Mouse (Mus musculus) heart, embryonic 14.5 days (tissue): Measurements from ENCODE around the gene Il6ra. TPM values are rescaled to one million over a fixed set of nuclear protein-coding genes. Genes with fewer than 3 reads are reported as not detected.
"Not testable (repeated sequence)": the region's sequence is repeated elsewhere in the genome, so short reads cannot be mapped to it uniquely, and the experiment has no call there.

Experiments
- ATAC-seq: fragments of 200-750 bp; cut with Nextera tagmentation; 2 replicates; pipeline ENCODE4 v1.8.0; 2017; ENCODE audit warnings: low read depth, moderate TSS enrichment; ENCODE audit not compliant: insufficient number of reproducible peaks, insufficient read depth, low FRiP score
- H3K27ac ChIP-seq, 2 experiments: fragments of 200-500 bp in 1 of 2; fragments of 300-500 bp in 1 of 2; sonication (generic) in 1 of 2; replicated peaks in 1 of 2; 2 replicates each; pipeline ENCODE4 v1.5.1; 2012 to 2014; ENCODE audit warnings: low read depth in 2 of 2, low read length in 2 of 2, control low read depth in 1 of 2, mild to moderate bottlenecking in 1 of 2, mixed read lengths in 1 of 2; ENCODE audit not compliant: control insufficient read depth in 1 of 2, insufficient read depth in 1 of 2
- H3K27me3 ChIP-seq: fragments of 300-500 bp; sonication (generic); 2 replicates; pipeline ENCODE4 v1.6.1; 2014; ENCODE audit warnings: mild to moderate bottlenecking, low read length, control low read depth; ENCODE audit not compliant: control insufficient read depth, insufficient read depth
- H3K36me3 ChIP-seq: fragments of 300-500 bp; sonication (generic); 2 replicates; pipeline ENCODE4 v1.6.1; 2014; ENCODE audit warnings: mild to moderate bottlenecking, control low read depth, low read length, mixed read lengths; ENCODE audit not compliant: control insufficient read depth, insufficient read depth
- H3K4me1 ChIP-seq, 2 experiments: fragments of 200-500 bp in 1 of 2; fragments of 300-500 bp in 1 of 2; sonication (generic) in 1 of 2; 2 replicates each; pipeline ENCODE4 v1.6.1; 2012 to 2014; ENCODE audit warnings: low read length in 2 of 2, control low read depth in 1 of 2, mixed read lengths in 1 of 2; ENCODE audit not compliant: control insufficient read depth in 2 of 2, insufficient read depth in 2 of 2
- H3K4me2 ChIP-seq: fragments of 300-500 bp; sonication (generic); 2 replicates; pipeline ENCODE4 v1.6.1; 2014; ENCODE audit warnings: mild to moderate bottlenecking, low read length
- H3K4me3 ChIP-seq, 2 experiments: fragments of 200-500 bp in 1 of 2; fragments of 300-500 bp in 1 of 2; sonication (generic) in 1 of 2; 2 replicates each; pipeline ENCODE4 v1.5.1; 2012 to 2014; ENCODE audit warnings: low read length in 2 of 2, mild to moderate bottlenecking in 2 of 2, control low read depth in 1 of 2, low read depth in 1 of 2, moderate library complexity in 1 of 2; ENCODE audit not compliant: control insufficient read depth in 1 of 2, insufficient read depth in 1 of 2
- H3K9ac ChIP-seq: fragments of 300-500 bp; sonication (generic); 2 replicates; pipeline ENCODE4 v1.6.1; 2014; ENCODE audit warnings: mild to moderate bottlenecking, low read length
- H3K9me3 ChIP-seq: fragments of 300-500 bp; sonication (generic); 2 replicates; pipeline ENCODE4 v1.6.1; 2016; ENCODE audit warnings: low read length, control low read depth; ENCODE audit not compliant: control insufficient read depth
- WGBS: fragments of 180-500 bp; shearing (Covaris S2); extraction: QIAGEN DNeasy Blood & Tissue Kit; methylation state at CpG from one replicate; pipeline ENCODE4 v1.1.7; 2014; 5-methylcytosine and 5-hydroxymethylcytosine counted together
- polyA plus RNA-seq: library from polyadenylated mRNA; unstranded; fragments of >200 nt; fragmentation: Nextera tagmentation; extraction: Ambion mirVana; gene quantifications from 2 replicates; pipeline ENCODE4 v1.2.1, GENCODE M21; 2014

Il6ra gene
- polyA plus RNA-seq, 1 experiment from 2014 or later: 0.32 TPM

- no peak overlapping the region for H3K9ac ChIP-seq
- H3K4me2 ChIP-seq: 0 out of 2 replicates have a peak overlapping the region, but pooled peaks have one; percentile 41
- H3K4me1 ChIP-seq: peaks cover 16 to 19% of the 10 kb centered on the region in 2 experiments
- no peak for ATAC-seq
- no peak overlapping the region for H3K27ac ChIP-seq
- H3K36me3 ChIP-seq: no peaks in the 10 kb centered on the region
- WGBS: 32% methylated on average over 9 of the region's 9 CpGs
- 0 out of 2 replicates have a peak, but pooled peaks cover 6% of the 10 kb centered on the region for H3K9me3 ChIP-seq
- no peak overlapping the region for H3K4me3 ChIP-seq
- no peaks in the 10 kb centered on the region for H3K27me3 ChIP-seq
These were observed 44.0 kb downstream of the Il6ra start for GRCm38 (mm10) chr3:89868956-89869355.

GRCm38 (mm10) chr3:89868357-89868756 lies 44.6 kb downstream of the Il6ra start:
- H3K27me3 ChIP-seq: no peaks in the 10 kb centered on the region
- peaks cover 16 to 19% of the 10 kb centered on the region in 2 experiments for H3K4me1 ChIP-seq
- H3K9me3 ChIP-seq: 0 out of 2 replicates have a peak, but pooled peaks cover 6% of the 10 kb centered on the region
- H3K4me2 ChIP-seq: peak overlapping the region; percentile 41
- no peaks in the 10 kb centered on the region for H3K36me3 ChIP-seq
- H3K4me3 ChIP-seq: no peak overlapping the region
- H3K9ac ChIP-seq: peak overlapping the region; percentile 5; the same call in 1 of the 2 replicates
- WGBS: 5% methylated on average over 7 of the region's 7 CpGs
- ATAC-seq: no peak; the same call in 1 of the 2 replicates
- no peak overlapping the region for H3K27ac ChIP-seq

DNA sequence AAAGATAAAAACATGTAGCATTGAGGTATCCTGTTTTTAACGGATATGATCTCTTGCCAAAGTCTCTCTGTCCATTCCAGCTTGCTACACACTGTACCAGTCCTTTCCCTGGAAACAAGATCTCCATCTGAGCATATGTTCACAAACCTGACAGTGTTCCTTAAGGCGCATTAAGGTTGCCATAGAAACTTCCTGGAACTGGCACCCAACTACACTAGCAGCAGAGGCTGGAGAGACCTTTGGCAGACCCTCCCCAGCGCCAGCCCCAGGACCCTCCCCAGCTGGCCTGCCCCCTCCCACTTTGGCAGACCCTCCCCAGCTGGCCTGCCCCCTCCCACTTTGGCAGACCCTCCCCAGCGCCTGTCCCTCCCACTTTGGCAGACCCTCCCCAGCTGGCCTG lies 45.3 kb downstream of the Il6ra start:
- ATAC-seq: no peak
- WGBS: 84% methylated on average over 4 of the region's 4 CpGs

GRCm38 (mm10) chr3:89865764-89866163 lies 47.2 kb downstream of the Il6ra start:
- Histone ChIP-seq H3K4me3 (no peak overlapping the region), H3K4me2 (no peak overlapping the region), H3K36me3 (no peaks in the 10 kb centered on the region), H3K27ac (no peak overlapping the region), H3K9ac (no peak overlapping the region), H3K9me3 (no peaks in the 10 kb centered on the region), H3K27me3 (no peaks in the 10 kb centered on the region), H3K4me1 (peaks cover 20 to 21% of the 10 kb centered on the region in 2 experiments)
- ATAC-seq: no peak
- 73% methylated on average over 4 of the region's 4 CpGs for WGBS

More for the DNA sequence above, 45.3 kb downstream of the Il6ra start:
- Histone ChIP-seq H3K4me1 (peaks cover 16 to 19% of the 10 kb centered on the region in 2 experiments), H3K9ac (no peak overlapping the region), H3K4me3 (no peak overlapping the region), H3K36me3 (no peaks in the 10 kb centered on the region), H3K27ac (no peak overlapping the region), H3K27me3 (no peaks in the 10 kb centered on the region), H3K4me2 (no peak overlapping the region), H3K9me3 (0 out of 2 replicates have a peak, but pooled peaks cover under 1% of the 10 kb centered on the region)

DNA sequence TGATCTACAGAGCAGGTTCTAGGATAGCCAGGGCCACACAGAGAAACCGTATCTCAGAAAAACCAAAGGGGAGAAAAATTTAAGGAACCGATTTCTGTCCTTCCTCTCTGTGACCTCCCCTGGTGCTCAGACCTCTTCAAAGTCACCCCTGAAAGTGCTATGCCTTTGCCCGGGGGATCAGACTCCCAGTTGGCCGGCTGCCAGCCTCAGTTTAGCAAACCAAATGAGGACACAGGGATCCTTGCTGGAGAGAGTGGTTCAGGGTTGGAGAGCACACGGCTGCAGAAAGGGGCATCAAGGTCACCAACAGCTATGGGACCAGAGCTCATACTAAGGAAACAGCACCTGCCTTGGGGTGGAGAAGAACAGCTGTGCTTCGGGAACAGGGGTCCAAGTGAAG lies 48.0 kb downstream of the Il6ra start:
- H3K9me3 ChIP-seq: no peaks in the 10 kb centered on the region
- no peak for ATAC-seq
- H3K4me1 ChIP-seq: peaks cover 20 to 21% of the 10 kb centered on the region in 2 experiments
- no peak overlapping the region for H3K4me3 ChIP-seq
- H3K4me2 ChIP-seq: no peak overlapping the region
- no peaks in the 10 kb centered on the region for H3K36me3 ChIP-seq
- no peaks in the 10 kb centered on the region for H3K27me3 ChIP-seq
- no peak overlapping the region for H3K27ac ChIP-seq
- H3K9ac ChIP-seq: no peak overlapping the region
- WGBS: 39% methylated on average over 6 of the region's 6 CpGs

- H3K4me3 ChIP-seq: no peak overlapping the region
- H3K27me3 ChIP-seq: no peaks in the 10 kb centered on the region
- H3K27ac ChIP-seq: no peak overlapping the region
- no peaks in the 10 kb centered on the region for H3K9me3 ChIP-seq
- no peaks in the 10 kb centered on the region for H3K36me3 ChIP-seq
- H3K9ac ChIP-seq: no peak overlapping the region
- H3K4me1 ChIP-seq: peaks cover 12 to 15% of the 10 kb centered on the region in 2 experiments
- no peak overlapping the region for H3K4me2 ChIP-seq
- 74% methylated on average over 9 of the region's 9 CpGs for WGBS
- no peak for ATAC-seq
These were observed 49.1 kb downstream of the Il6ra start for GRCm38 (mm10) chr3:89863716-89864509.

- H3K9ac ChIP-seq, H3K27me3 ChIP-seq, H3K27ac ChIP-seq, H3K4me2 ChIP-seq, H3K36me3 ChIP-seq, ATAC-seq, H3K4me1 ChIP-seq, H3K9me3 ChIP-seq, H3K4me3 ChIP-seq: not testable (repeated sequence)
- 85% methylated on average over 3 of the region's 3 CpGs for WGBS
These were observed 49.7 kb downstream of the Il6ra start for GRCm38 (mm10) chr3:89863276-89863675.
